Mouse (Mus musculus): ENCODE results near the gene Rdh5.

DNA sequence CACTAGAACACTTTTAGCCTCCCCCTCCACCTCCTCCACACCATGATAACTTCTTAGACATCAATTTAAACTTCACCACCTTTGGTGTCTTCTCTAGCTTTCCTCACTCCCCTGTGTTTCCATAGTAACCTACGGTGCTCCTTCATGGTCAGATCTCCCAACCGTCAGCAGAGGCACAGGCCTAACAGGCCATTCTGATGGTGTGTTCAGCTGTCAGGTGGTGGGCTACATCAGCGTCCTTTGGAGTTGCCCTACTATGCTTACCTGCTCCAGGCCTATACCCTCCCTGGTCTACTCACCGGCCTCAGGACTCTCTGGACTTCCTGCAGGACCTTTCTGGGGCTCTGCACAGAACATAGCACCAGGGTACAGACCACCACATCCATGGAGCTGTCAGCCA, 37.5 kb upstream of the Rdh5 start:
- TF ChIP-seq CTCF (IDR thresholded peaks at IDR 0.05; ENCODE audit: borderline replicate concordance, extremely low read depth, insufficient read depth, insufficient read length) (no peak), POLR2A (IDR thresholded peaks at IDR 0.05; ENCODE audit: borderline replicate concordance, extremely low read depth, insufficient read depth, insufficient read length, poor library complexity, severe bottlenecking) (no peak)

All from brain, embryonic 14.5 days (tissue).